Mouse (Mus musculus) layer of hippocampus, adult 6 months (tissue): ENCODE data around the gene Mlf2. TPM values are rescaled to one million over a fixed set of nuclear protein-coding genes. Genes with fewer than 3 reads are reported as not detected.

Experiments
- long read RNA-seq, 2 experiments: library from polyadenylated mRNA; unstranded; transcript quantifications; one replicate each; pipeline ENCODE4 v2.0.0; 2019 to 2020
- polyA plus RNA-seq: library from polyadenylated mRNA; unstranded; fragments of <200 nt; fragmentation: Nextera tagmentation; gene quantifications from 2 replicates; pipeline ENCODE4 v1.2.3, GENCODE M21; 2021

Gene Mlf2
- 604 and 679 TPM in 2 replicates for polyA plus RNA-seq
- long read RNA-seq, experiment 1, transcript Mlf2-201 (9 exons, 1,451 nt), result minor isoform, 58 of 905 reads
- long read RNA-seq, experiment 1, transcript Mlf2-202 (9 exons, 1,475 nt), result major isoform, 702 of 905 reads
- long read RNA-seq, experiment 1, partial matches to known transcripts, result 96 of 905 reads
- long read RNA-seq, experiment 1, other reads (novel, unspliced or antisense), result 49 of 905 reads
- long read RNA-seq, experiment 2, transcript Mlf2-202 (9 exons, 1,475 nt), result major isoform, 1,302 of 1,606 reads
- long read RNA-seq, experiment 2, transcript Mlf2-201 (9 exons, 1,451 nt), result minor isoform, 127 of 1,606 reads
- long read RNA-seq, experiment 2, partial matches to known transcripts, result 111 of 1,606 reads
- long read RNA-seq, experiment 2, other reads (novel, unspliced or antisense), result 65 of 1,606 reads

GRCm38 (mm10) chr6:124930754-124931524, at the start of gene Mlf2:
TSS of gene Mlf2 (plus strand) at chr6:124931386.

GRCm38 (mm10) chr6:124887986-124888385, 43.2 kb upstream of the Mlf2 start, which contains the start of gene Cd4:
TSS of gene Cd4 (minus strand) at chr6:124888221.

GRCm38 (mm10) chr6:124911533-124912218, 19.5 kb upstream of the Mlf2 start, which contains the start of gene Lag3:
TSS of gene Lag3 (minus strand) at chr6:124911705.

GRCm38 (mm10) chr6:124919695-124920317, 11.4 kb upstream of the Mlf2 start, which contains the start of gene Ptms:
TSS of gene Ptms (minus strand) at chr6:124920103.

GRCm38 (mm10) chr6:124965088-124965719, 34.0 kb downstream of the Mlf2 start, which contains the start of gene Cops7a:
TSS of gene Cops7a (minus strand) at chr6:124965538.

Other genes with a start within 250 kb of the Mlf2 start
- gene Emg1, start 219.2 kb upstream of the Mlf2 start, polyA plus RNA-seq, result 101 and 108 TPM in 2 replicates
- gene Phb2, start 219.1 kb upstream of the Mlf2 start, polyA plus RNA-seq, result 140 and 157 TPM in 2 replicates
- 4.1 and 4.6 TPM in 2 replicates for gene Ptpn6, start 192.7 kb upstream of the Mlf2 start, polyA plus RNA-seq
- gene Grcc10, start 190.0 kb upstream of the Mlf2 start, polyA plus RNA-seq, result 1,248 and 1,281 TPM in 2 replicates
- gene Gm45234, start 175.4 kb upstream of the Mlf2 start, polyA plus RNA-seq, result 0.06 TPM in 1 of 2 replicates, not detected in the other
- gene Atn1, start 174.9 kb upstream of the Mlf2 start, polyA plus RNA-seq, result 14.3 and 15.6 TPM in 2 replicates
- 599 and 862 TPM in 2 replicates for gene Eno2, start 161.7 kb upstream of the Mlf2 start, polyA plus RNA-seq
- 4.3 and 6.1 TPM in 2 replicates for gene Lrrc23, start 151.7 kb upstream of the Mlf2 start, polyA plus RNA-seq
- 5.4 and 5.5 TPM in 2 replicates for gene Spsb2, start 122.7 kb upstream of the Mlf2 start, polyA plus RNA-seq
- gene Tpi1, start 117.1 kb upstream of the Mlf2 start, polyA plus RNA-seq, result 1,210 and 1,292 TPM in 2 replicates
- 98.8 and 105 TPM in 2 replicates for gene Usp5, start 101.9 kb upstream of the Mlf2 start, polyA plus RNA-seq
- 0.59 and 0.67 TPM in 2 replicates for gene Cdca3, start 101.8 kb upstream of the Mlf2 start, polyA plus RNA-seq
- gene Gnb3, start 91.1 kb upstream of the Mlf2 start, polyA plus RNA-seq, result 0.13 and 0.43 TPM in 2 replicates
- 1.0 and 1.2 TPM in 2 replicates for gene P3h3, start 73.6 kb upstream of the Mlf2 start, polyA plus RNA-seq
- gene Gpr162, start 67.4 kb upstream of the Mlf2 start, polyA plus RNA-seq, result 1.1 and 1.4 TPM in 2 replicates
- 0.34 and 0.68 TPM in 2 replicates for gene Cd4, start 43.2 kb upstream of the Mlf2 start, polyA plus RNA-seq
- gene Lag3, start 19.7 kb upstream of the Mlf2 start, polyA plus RNA-seq, result 7.0 and 11.9 TPM in 2 replicates
- gene Ptms, start 11.3 kb upstream of the Mlf2 start, polyA plus RNA-seq, result 294 and 362 TPM in 2 replicates
- gene Cops7a, start 34.2 kb downstream of the Mlf2 start, polyA plus RNA-seq, result 236 and 263 TPM in 2 replicates
- gene Pianp, start 65.3 kb downstream of the Mlf2 start, polyA plus RNA-seq, result 40.7 and 47.6 TPM in 2 replicates
- 7.6 and 8.3 TPM in 2 replicates for gene Zfp384, start 77.8 kb downstream of the Mlf2 start, polyA plus RNA-seq
- 54.3 and 56.6 TPM in 2 replicates for gene Ing4, start 108.4 kb downstream of the Mlf2 start, polyA plus RNA-seq
- gene Acrbp, start 118.3 kb downstream of the Mlf2 start, polyA plus RNA-seq, result 0.72 and 1.4 TPM in 2 replicates
- gene Lpar5, start 136.5 kb downstream of the Mlf2 start, polyA plus RNA-seq, result 1.1 and 2.0 TPM in 2 replicates
- 62.8 and 65.4 TPM in 2 replicates for gene Chd4, start 164.6 kb downstream of the Mlf2 start, polyA plus RNA-seq
- gene Nop2, start 200.5 kb downstream of the Mlf2 start, polyA plus RNA-seq, result 18.4 and 19.1 TPM in 2 replicates
- gene Iffo1, start 213.9 kb downstream of the Mlf2 start, polyA plus RNA-seq, result 19.3 and 22.8 TPM in 2 replicates
- 2,583 and 3,039 TPM in 2 replicates for gene Gapdh, start 235.1 kb downstream of the Mlf2 start, polyA plus RNA-seq